Mouse (Mus musculus) ES-E14 (cell line): ENCODE results near the gene Fuz.

Experiments used
- CHD2 ChIP-seq: IDR thresholded peaks from 2 replicates; pipeline ENCODE4 v1.6.1; 2014; ENCODE audit warnings: mild to moderate bottlenecking, low read depth, low read length, inconsistent platforms
- HCFC1 ChIP-seq: IDR thresholded peaks from 2 replicates; pipeline ENCODE4 v1.6.1; 2012; ENCODE audit warnings: low read length, inconsistent platforms, borderline replicate concordance; ENCODE audit not compliant: insufficient read depth

DNA sequence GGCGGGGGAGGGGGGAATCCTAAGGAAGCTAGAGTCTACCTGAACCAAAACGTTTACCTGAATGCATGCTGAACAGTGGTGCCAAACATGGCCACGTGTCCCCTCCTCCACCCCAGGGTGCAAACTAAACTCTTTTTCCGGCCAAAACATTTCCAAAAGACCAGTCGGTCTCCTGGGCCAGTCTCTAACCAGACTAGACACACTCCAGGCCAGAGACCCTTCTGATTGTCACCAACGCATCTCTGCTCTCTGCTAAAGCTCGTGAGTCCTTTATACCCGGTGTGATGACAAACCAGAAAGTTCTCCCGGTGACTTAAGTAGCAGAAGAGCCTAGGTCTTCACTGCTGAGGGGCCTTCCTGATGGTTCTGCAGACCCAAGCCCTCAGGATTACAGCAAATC is 28.1 kb upstream of the Fuz start:
- TF ChIP-seq CHD2: no peak
- TF ChIP-seq HCFC1: no peak
